Mouse (Mus musculus): ENCODE measurements around the gene Cdhr4. TPM values are rescaled to one million over a fixed set of nuclear protein-coding genes. Genes with fewer than 3 reads are reported as not detected.

Gene Cdhr4
- polyA plus RNA-seq, 1 experiment from 2014 or later: 1.9 TPM

DNA sequence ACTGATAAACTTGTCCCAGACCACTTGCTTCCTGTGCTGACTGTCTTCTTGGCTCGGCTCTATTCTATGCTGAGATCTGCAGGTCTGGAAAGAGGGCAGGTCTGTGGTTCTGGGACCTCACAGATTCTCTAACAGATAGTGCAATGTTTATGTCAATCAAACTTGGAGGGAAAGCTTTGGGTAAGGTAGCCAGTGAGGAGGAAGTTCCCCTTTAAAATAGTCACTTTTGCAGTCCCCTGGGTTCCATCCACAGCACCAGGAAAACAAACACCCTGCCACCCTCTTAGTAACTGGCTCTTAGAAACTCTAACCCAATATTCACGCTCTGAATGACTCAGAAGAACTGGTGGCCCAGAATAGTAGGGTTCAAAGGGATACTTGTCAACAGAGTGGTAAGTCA, 2.2 kb downstream of the Cdhr4 start:
- 80% methylated on average over 2 of the region's 2 CpGs for WGBS
- Histone ChIP-seq H3K9me3 (ENCODE audit: control insufficient read depth, low read length) (no peaks in the 10 kb centered on the region), H3K9ac (ENCODE audit: low read length) (no peak overlapping the region), H3K4me2 (ENCODE audit: low read depth, low read length, severe bottlenecking) (no peak overlapping the region), H3K36me3 (ENCODE audit: control insufficient read depth, insufficient read depth, low read length) (no peaks in the 10 kb centered on the region), H3K27ac (ENCODE audit: low read depth, low read length) (no peak overlapping the region), H3K4me3 (ENCODE audit: low read depth, low read length) (no peak overlapping the region), H3K27me3 (ENCODE audit: control insufficient read depth, insufficient read depth, low read length) (no peaks in the 10 kb centered on the region), H3K4me1 (replicated peaks; ENCODE audit: control insufficient read depth, insufficient read depth, low read length) (no peaks in the 10 kb centered on the region)
- DNase-seq (ENCODE audit: low spot score) (no peak), ATAC-seq (replicated peaks; ENCODE audit: low FRiP score) (no peak)

DNA sequence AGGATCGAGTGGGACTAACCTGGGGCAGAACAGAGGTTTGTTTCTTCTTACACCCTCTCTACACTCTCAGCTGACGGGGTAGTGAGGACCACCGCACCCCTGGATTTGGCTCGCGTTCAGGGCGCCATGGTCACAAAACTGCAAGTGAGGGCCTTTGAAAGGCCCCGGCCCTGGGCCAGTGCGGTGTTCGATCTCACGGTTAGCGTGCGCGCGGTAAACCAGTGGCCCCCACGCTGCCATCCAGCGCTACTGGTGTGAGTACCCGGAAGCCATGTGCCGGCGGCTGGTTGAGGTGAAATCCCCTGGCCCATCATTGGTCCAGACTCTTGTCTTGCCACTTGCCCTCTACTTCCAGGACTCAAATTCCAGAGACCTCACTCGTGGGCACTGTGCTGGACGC, 3.2 kb downstream of the Cdhr4 start:
- WGBS: 94% methylated on average over 21 of the region's 21 CpGs
- Histone ChIP-seq H3K9me3 (ENCODE audit: control insufficient read depth, low read length) (no peaks in the 10 kb centered on the region), H3K9ac (ENCODE audit: low read length) (no peak overlapping the region), H3K36me3 (ENCODE audit: control insufficient read depth, insufficient read depth, low read length) (no peaks in the 10 kb centered on the region), H3K4me1 (replicated peaks; ENCODE audit: control insufficient read depth, insufficient read depth, low read length) (no peaks in the 10 kb centered on the region), H3K27ac (ENCODE audit: low read depth, low read length) (no peak overlapping the region), H3K27me3 (ENCODE audit: control insufficient read depth, insufficient read depth, low read length) (no peaks in the 10 kb centered on the region), H3K4me2 (ENCODE audit: low read depth, low read length, severe bottlenecking) (no peak overlapping the region), H3K4me3 (ENCODE audit: low read depth, low read length) (no peak overlapping the region)
- ATAC-seq (replicated peaks; ENCODE audit: low FRiP score) (no peak), DNase-seq (ENCODE audit: low spot score) (no peak)

DNA sequence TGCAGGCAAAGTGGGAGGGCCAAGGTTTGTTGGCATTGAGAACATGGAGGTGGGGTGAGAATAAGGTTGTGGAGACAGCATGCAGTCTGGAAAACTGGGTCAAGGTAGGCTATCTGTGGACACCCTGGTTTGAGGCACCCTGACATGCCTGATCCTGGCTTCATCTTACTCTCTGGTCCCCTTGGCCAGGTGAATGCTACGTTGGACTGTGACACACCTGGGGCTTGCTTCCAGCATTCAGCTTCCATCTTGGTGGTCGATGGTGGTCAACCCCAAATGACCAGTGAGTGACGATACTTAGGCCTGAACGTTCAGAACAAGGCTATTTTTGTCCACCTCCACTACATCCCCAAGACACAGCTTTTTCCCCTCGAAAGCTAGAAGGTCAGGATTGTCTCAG, 3.8 kb downstream of the Cdhr4 start, which contains the start of gene Gm20662:
Gene Gm20662 (plus strand): TSS at position 301 of the 400 bp plus-strand sequence.
- H3K27me3 ChIP-seq (ENCODE audit: control insufficient read depth, insufficient read depth, low read length): no peaks in the 10 kb centered on the region
- no peak within 1 kb of the TSS for H3K4me2 ChIP-seq (ENCODE audit: low read depth, low read length, severe bottlenecking)
- no peak within 1 kb of the TSS for H3K9ac ChIP-seq (ENCODE audit: low read length)
- 92% methylated on average over 5 of the region's 5 CpGs for WGBS
- no peaks in the 10 kb centered on the region for H3K4me1 ChIP-seq (replicated peaks; ENCODE audit: control insufficient read depth, insufficient read depth, low read length)
- H3K4me3 ChIP-seq (ENCODE audit: low read depth, low read length): no peak within 1 kb of the TSS
- ATAC-seq (replicated peaks; ENCODE audit: low FRiP score) (no peak), DNase-seq (ENCODE audit: low spot score) (no peak)
- no peaks in the 10 kb centered on the region for H3K9me3 ChIP-seq (ENCODE audit: control insufficient read depth, low read length)
- no peaks in the 10 kb centered on the region for H3K36me3 ChIP-seq (ENCODE audit: control insufficient read depth, insufficient read depth, low read length)
- H3K27ac ChIP-seq (ENCODE audit: low read depth, low read length): no peak within 1 kb of the TSS

DNA sequence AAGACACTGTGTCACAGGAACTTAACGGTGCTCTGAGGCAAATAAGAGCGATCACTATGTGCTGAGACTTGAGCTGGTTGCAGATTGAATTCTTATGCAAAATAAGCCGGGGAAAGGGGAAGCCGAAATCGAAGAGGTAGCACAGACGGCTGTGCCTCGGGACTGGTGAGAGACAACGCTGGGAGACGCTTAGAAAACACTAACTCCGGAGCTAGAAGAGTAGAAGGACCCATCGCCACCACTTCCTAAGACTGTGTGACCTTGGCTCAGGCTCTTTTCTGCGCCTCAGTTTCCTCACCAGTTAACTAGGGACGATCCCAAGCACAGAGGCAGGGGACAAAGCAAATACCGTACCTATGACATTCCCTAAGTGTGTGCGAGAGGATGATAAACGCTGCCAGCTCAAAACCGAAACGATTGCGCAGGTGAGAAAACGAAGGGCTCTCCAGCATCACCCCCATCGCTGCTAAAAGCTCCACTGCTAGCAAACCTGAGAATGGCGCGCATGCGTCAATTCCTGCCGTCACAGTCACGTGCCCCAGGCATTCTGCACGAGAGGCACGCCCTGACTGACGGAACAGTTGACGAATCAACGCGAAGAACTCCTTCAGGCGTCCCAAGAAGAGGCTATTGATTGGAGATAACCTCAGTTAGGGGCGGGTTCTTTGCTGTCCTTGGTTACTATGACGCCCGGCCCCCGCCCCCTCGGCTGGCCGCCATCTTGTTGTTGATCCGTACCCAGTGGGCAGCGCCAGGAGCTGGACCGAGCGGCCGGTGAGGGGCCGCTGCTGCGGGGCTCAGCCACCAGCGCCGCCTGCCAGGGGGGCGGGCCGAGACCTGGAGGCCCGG, 9.8 kb downstream of the Cdhr4 start, which contains the start of gene Ip6k1:
Gene Ip6k1 (plus strand): TSS at position 580 of the 849 bp plus-strand sequence.
- Histone ChIP-seq H3K27me3 (ENCODE audit: control insufficient read depth, insufficient read depth, low read length) (no peaks in the 10 kb centered on the region), H3K27ac (ENCODE audit: low read depth, low read length) (peak within 1 kb of the TSS; percentile 82), H3K9me3 (ENCODE audit: control insufficient read depth, low read length) (no peaks in the 10 kb centered on the region), H3K4me3 (ENCODE audit: low read depth, low read length) (peak within 1 kb of the TSS; percentile 99), H3K4me2 (ENCODE audit: low read depth, low read length, severe bottlenecking) (peak within 1 kb of the TSS; percentile 85), H3K9ac (ENCODE audit: low read length) (peak within 1 kb of the TSS; percentile 94), H3K36me3 (ENCODE audit: control insufficient read depth, insufficient read depth, low read length) (no peaks in the 10 kb centered on the region), H3K4me1 (replicated peaks; ENCODE audit: control insufficient read depth, insufficient read depth, low read length) (peaks cover 5% of the 10 kb centered on the region)
- under 1% methylated on average over 50 of the region's 51 CpGs for WGBS
- ATAC-seq (replicated peaks; ENCODE audit: low FRiP score) (peak; percentile 99), DNase-seq (ENCODE audit: low spot score) (peak; percentile 99)

DNA sequence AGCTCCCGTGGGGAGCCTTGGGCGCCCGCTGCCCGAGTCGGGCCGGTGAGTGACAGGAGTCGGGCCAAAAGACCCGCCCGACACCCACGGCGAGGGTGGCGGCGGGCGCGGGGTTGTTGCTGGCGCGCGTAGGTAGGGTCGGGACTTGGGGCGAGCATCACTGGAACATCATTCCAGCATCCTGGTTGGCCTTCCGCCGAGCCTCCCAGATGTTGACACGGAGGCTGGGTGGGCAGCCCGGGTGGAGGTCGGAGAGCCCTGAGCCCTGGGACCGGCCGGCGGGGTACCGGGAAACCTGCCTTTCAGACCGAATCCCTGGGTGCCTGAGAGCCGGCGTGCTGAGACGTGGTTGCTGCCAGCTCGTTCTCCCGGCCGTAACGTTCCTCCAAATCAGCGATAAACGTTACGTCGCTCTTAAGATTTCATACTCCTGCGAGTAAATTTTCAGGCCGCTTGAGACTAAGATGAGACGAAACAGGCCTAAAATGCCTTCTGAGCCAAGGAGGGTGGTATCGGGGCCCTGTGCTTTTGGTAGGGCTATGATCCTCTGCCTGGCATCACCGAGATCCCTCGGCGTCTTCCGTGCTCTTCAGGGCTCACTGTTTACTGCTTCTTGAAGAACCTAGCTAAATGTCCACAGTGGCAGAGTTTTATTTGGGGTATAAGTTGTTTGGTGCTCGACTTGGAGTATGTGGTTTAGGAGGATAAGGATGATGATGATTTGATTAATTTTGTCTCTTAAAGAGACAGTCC, 10.7 kb downstream of the Cdhr4 start:
- H3K27ac ChIP-seq (ENCODE audit: low read depth, low read length): peak overlapping the region; percentile 82
- H3K36me3 ChIP-seq (ENCODE audit: control insufficient read depth, insufficient read depth, low read length): no peaks in the 10 kb centered on the region
- peak overlapping the region; percentile 94 for H3K9ac ChIP-seq (ENCODE audit: low read length)
- no peak for DNase-seq (ENCODE audit: low spot score)
- under 1% methylated on average over 49 of the region's 50 CpGs for WGBS
- no peaks in the 10 kb centered on the region for H3K9me3 ChIP-seq (ENCODE audit: control insufficient read depth, low read length)
- peaks cover 5% of the 10 kb centered on the region for H3K4me1 ChIP-seq (replicated peaks; ENCODE audit: control insufficient read depth, insufficient read depth, low read length)
- peak overlapping the region; percentile 85 for H3K4me2 ChIP-seq (ENCODE audit: low read depth, low read length, severe bottlenecking)
- no peak; the same call in 1 of the 2 replicates for ATAC-seq (replicated peaks; ENCODE audit: low FRiP score)
- H3K27me3 ChIP-seq (ENCODE audit: control insufficient read depth, insufficient read depth, low read length): no peaks in the 10 kb centered on the region
- H3K4me3 ChIP-seq (ENCODE audit: low read depth, low read length): peak overlapping the region; percentile 99

DNA sequence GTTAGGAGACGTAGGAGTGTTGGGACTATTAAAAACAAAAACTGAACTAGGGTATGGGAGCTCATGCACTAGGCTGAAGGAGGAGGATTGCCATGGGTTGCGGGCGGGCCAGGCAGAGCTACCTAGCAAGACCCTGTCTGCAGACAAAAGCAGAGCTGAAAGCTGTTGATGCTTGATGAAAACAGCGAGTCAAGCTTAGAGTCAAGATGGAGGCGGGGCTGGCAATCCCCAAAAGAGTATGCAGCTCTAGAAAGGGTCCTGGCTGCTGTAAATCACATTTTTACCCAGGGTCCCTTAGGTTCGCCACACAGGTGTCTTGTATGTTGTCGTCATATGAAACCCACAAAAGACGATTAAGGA, 11.2 kb downstream of the Cdhr4 start:
- 18% methylated on average over 8 of the region's 8 CpGs for WGBS
- Histone ChIP-seq H3K4me2 (ENCODE audit: low read depth, low read length, severe bottlenecking) (peak overlapping the region; percentile 85), H3K9me3 (ENCODE audit: control insufficient read depth, low read length) (no peaks in the 10 kb centered on the region), H3K27me3 (ENCODE audit: control insufficient read depth, insufficient read depth, low read length) (no peaks in the 10 kb centered on the region), H3K36me3 (ENCODE audit: control insufficient read depth, insufficient read depth, low read length) (no peaks in the 10 kb centered on the region), H3K27ac (ENCODE audit: low read depth, low read length) (0 out of 2 replicates have a peak overlapping the region, but pooled peaks have one; percentile 82), H3K4me1 (replicated peaks; ENCODE audit: control insufficient read depth, insufficient read depth, low read length) (peaks cover 5% of the 10 kb centered on the region), H3K9ac (ENCODE audit: low read length) (peak overlapping the region; percentile 94), H3K4me3 (ENCODE audit: low read depth, low read length) (peak overlapping the region; percentile 99)
- DNase-seq (ENCODE audit: low spot score) (no peak), ATAC-seq (replicated peaks; ENCODE audit: low FRiP score) (no peak)

DNA sequence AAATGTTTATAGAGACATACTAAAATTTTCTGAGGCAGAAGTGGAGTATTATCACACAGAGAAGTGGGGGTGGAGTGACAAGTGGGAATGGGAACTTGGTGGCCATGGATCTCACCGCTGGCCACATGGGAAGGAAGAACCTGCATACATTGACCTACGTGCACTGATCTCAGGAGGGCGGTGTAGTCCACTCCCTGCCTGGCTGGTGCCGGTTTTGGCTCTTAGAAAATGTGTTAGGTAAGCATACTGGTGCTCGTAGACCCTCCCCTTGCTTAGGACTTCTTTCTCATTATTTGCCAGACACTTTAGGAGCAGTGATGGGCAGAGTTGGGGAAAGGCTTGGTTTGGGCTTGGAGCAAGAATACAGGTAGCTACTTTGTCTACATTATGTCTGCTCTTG, 15.7 kb downstream of the Cdhr4 start:
- Histone ChIP-seq H3K9ac (ENCODE audit: low read length) (no peak overlapping the region), H3K36me3 (ENCODE audit: control insufficient read depth, insufficient read depth, low read length) (no peaks in the 10 kb centered on the region; the same call in 1 of the 2 replicates), H3K27ac (ENCODE audit: low read depth, low read length) (no peak overlapping the region), H3K4me1 (replicated peaks; ENCODE audit: control insufficient read depth, insufficient read depth, low read length) (peaks cover 5% of the 10 kb centered on the region), H3K4me2 (ENCODE audit: low read depth, low read length, severe bottlenecking) (no peak overlapping the region), H3K9me3 (ENCODE audit: control insufficient read depth, low read length) (no peaks in the 10 kb centered on the region), H3K27me3 (ENCODE audit: control insufficient read depth, insufficient read depth, low read length) (no peaks in the 10 kb centered on the region), H3K4me3 (ENCODE audit: low read depth, low read length) (no peak overlapping the region)
- ATAC-seq (replicated peaks; ENCODE audit: low FRiP score) (no peak), DNase-seq (ENCODE audit: low spot score) (no peak)
- WGBS: 95% methylated on average over 5 of the region's 5 CpGs

DNA sequence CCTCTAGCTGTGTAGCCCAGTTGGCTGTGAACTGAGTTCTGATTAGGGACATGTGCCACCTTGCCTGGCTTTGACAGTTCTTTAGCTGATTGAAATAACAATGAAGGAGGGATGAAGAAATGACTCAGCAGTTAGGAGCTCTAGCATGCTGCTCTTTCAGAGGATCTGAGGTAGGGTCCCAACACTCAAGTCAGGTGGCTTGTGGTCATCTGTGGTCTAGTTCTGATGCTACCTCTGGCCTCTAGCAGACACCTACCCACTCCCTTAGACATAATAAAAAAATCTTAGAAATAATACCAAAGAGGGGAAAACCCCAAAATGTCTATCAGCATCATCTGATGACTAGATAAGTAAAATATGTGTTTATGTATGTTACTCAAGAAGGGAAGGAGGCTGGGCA, 18.1 kb downstream of the Cdhr4 start:
- H3K27ac ChIP-seq (ENCODE audit: low read depth, low read length): no peak overlapping the region
- no peaks in the 10 kb centered on the region for H3K9me3 ChIP-seq (ENCODE audit: control insufficient read depth, low read length)
- H3K27me3 ChIP-seq (ENCODE audit: control insufficient read depth, insufficient read depth, low read length): no peaks in the 10 kb centered on the region
- H3K4me2 ChIP-seq (ENCODE audit: low read depth, low read length, severe bottlenecking): no peak overlapping the region
- no peaks in the 10 kb centered on the region; the same call in 1 of the 2 replicates for H3K36me3 ChIP-seq (ENCODE audit: control insufficient read depth, insufficient read depth, low read length)
- ATAC-seq (replicated peaks; ENCODE audit: low FRiP score) (no peak), DNase-seq (ENCODE audit: low spot score) (no peak)
- H3K4me3 ChIP-seq (ENCODE audit: low read depth, low read length): no peak overlapping the region
- no peaks in the 10 kb centered on the region for H3K4me1 ChIP-seq (replicated peaks; ENCODE audit: control insufficient read depth, insufficient read depth, low read length)
- H3K9ac ChIP-seq (ENCODE audit: low read length): no peak overlapping the region
